Mouse (Mus musculus) MEL (cell line): ENCODE measurements around the gene Naif1. TPM values are rescaled to one million over a fixed set of nuclear protein-coding genes. Genes with fewer than 3 reads are reported as not detected.

Experiments
- DNase-seq: peaks from one replicate; pipeline ENCODE4 v3.0.0; 2011; ENCODE audit warnings: low read depth, low spot score
- H3K27ac ChIP-seq: 2 replicates; pipeline ENCODE4 v1.5.1; 2012; ENCODE audit warnings: low read depth, mild to moderate bottlenecking, control low read depth, low read length, moderate library complexity; ENCODE audit not compliant: control insufficient read depth
- H3K27me3 ChIP-seq, 2 experiments: fragments of 150-350 bp in 1 of 2; sonication (generic) in 1 of 2; 2 replicates each; pipeline ENCODE4 v1.6.1; 2012; ENCODE audit warnings: low read length in 2 of 2, mild to moderate bottlenecking in 2 of 2, improper control_type of control experiment in 1 of 2, moderate library complexity in 1 of 2; ENCODE audit not compliant: insufficient read depth in 2 of 2, control insufficient read depth in 1 of 2
- H3K36me3 ChIP-seq, 2 experiments: 2 replicates each; pipeline ENCODE4 v1.6.1; 2012 to 2014; ENCODE audit warnings: low read length in 2 of 2, improper control_type of control experiment in 1 of 2, inconsistent platforms in 1 of 2, mild to moderate bottlenecking in 1 of 2; ENCODE audit not compliant: insufficient read depth in 2 of 2, control insufficient read depth in 1 of 2
- H3K4me1 ChIP-seq, 2 experiments: fragments of 150-350 bp in 1 of 2; sonication (generic) in 1 of 2; 2 replicates each; pipeline ENCODE4 v1.6.1; 2012; ENCODE audit warnings: low read length in 2 of 2, improper control_type of control experiment in 1 of 2, mild to moderate bottlenecking in 1 of 2; ENCODE audit not compliant: insufficient read depth in 2 of 2, control insufficient read depth in 1 of 2
- H3K4me3 ChIP-seq, 2 experiments: fragments of 150-350 bp in 1 of 2; sonication (generic) in 1 of 2; 2 replicates each; pipeline ENCODE4 v1.5.1; 2012; ENCODE audit warnings: low read depth in 2 of 2, low read length in 2 of 2, mild to moderate bottlenecking in 2 of 2, moderate library complexity in 2 of 2, control low read depth in 1 of 2, improper control_type of control experiment in 1 of 2; ENCODE audit not compliant: control insufficient read depth in 1 of 2, insufficient read depth in 1 of 2
- H3K79me2 ChIP-seq: 2 replicates; pipeline ENCODE4 v1.6.1; 2012; ENCODE audit warnings: mild to moderate bottlenecking, low read length, moderate library complexity; ENCODE audit not compliant: control insufficient read depth, poor library complexity, insufficient read depth
- H3K9ac ChIP-seq: 2 replicates; pipeline ENCODE4 v1.6.1; 2012; ENCODE audit warnings: low read depth, mild to moderate bottlenecking, control low read depth, low read length, moderate library complexity; ENCODE audit not compliant: control insufficient read depth, poor library complexity, severe bottlenecking
- H3K9me3 ChIP-seq: fragments of 150-350 bp; sonication (generic); replicated peaks from 2 replicates; pipeline ENCODE4 v1.6.1; 2012; ENCODE audit warnings: mild to moderate bottlenecking, low read length, improper control_type of control experiment, moderate library complexity; ENCODE audit not compliant: insufficient read depth
- BHLHE40 ChIP-seq: IDR thresholded peaks from 2 replicates; pipeline ENCODE4 v1.6.1; 2012; ENCODE audit warnings: low read depth, mild to moderate bottlenecking, inconsistent platforms, low read length, improper control_type of control experiment, borderline replicate concordance
- CHD1 ChIP-seq: IDR thresholded peaks from 2 replicates; pipeline ENCODE4 v1.6.1; 2012; ENCODE audit warnings: low read depth, mild to moderate bottlenecking, inconsistent platforms, low read length, improper control_type of control experiment
- CTCF ChIP-seq, 3 experiments: IDR thresholded peaks in 2 of 3; conservative IDR thresholded peaks in 1 of 3; 2 replicates each; pipeline ENCODE4 v1.5.1; 2011 to 2012; ENCODE audit warnings: low read length in 3 of 3, low read depth in 2 of 3, mild to moderate bottlenecking in 2 of 3, improper control_type of control experiment in 1 of 3, inconsistent platforms in 1 of 3, mixed read lengths in 1 of 3, moderate library complexity in 1 of 3; ENCODE audit not compliant: control insufficient read depth in 1 of 3, insufficient read depth in 1 of 3, poor library complexity in 1 of 3, severe bottlenecking in 1 of 3
- E2F4 ChIP-seq: IDR thresholded peaks from 2 replicates; pipeline ENCODE4 v1.6.1; 2011; ENCODE audit warnings: low read depth, low read length, improper control_type of control experiment, borderline replicate concordance
- ELF1 ChIP-seq: IDR thresholded peaks from 2 replicates; pipeline ENCODE4 v1.6.1; 2014; ENCODE audit warnings: low read depth, mild to moderate bottlenecking, inconsistent platforms, low read length, improper control_type of control experiment, moderate library complexity
- EP300 ChIP-seq, 2 experiments: IDR thresholded peaks; 2 replicates each; pipeline ENCODE4 v1.6.1; 2011; ENCODE audit warnings: improper control_type of control experiment in 2 of 2, low read length in 2 of 2, low read depth in 1 of 2, mild to moderate bottlenecking in 1 of 2
- GATA1 ChIP-seq: IDR thresholded peaks from 2 replicates; pipeline ENCODE4 v1.6.1; 2011; ENCODE audit warnings: low read depth, low read length, improper control_type of control experiment
- HCFC1 ChIP-seq: IDR thresholded peaks from 2 replicates; pipeline ENCODE4 v1.6.1; 2012; ENCODE audit warnings: low read depth, mild to moderate bottlenecking, inconsistent platforms, low read length, improper control_type of control experiment, moderate library complexity
- JUND ChIP-seq: IDR thresholded peaks from 2 replicates; pipeline ENCODE4 v1.6.1; 2011; ENCODE audit warnings: low read depth, mild to moderate bottlenecking, improper control_type of control experiment, low read length
- KAT2A ChIP-seq: conservative IDR thresholded peaks from 2 replicates; pipeline ENCODE4 v1.6.1; 2012; ENCODE audit warnings: low read depth, low read length, improper control_type of control experiment, inconsistent platforms
- MAFK ChIP-seq: IDR thresholded peaks from 2 replicates; pipeline ENCODE4 v1.6.1; 2011; ENCODE audit warnings: low read depth, mild to moderate bottlenecking, low read length, improper control_type of control experiment, borderline replicate concordance
- MAX ChIP-seq: IDR thresholded peaks from 2 replicates; pipeline ENCODE4 v1.6.1; 2011; ENCODE audit warnings: low read length, improper control_type of control experiment
- MYB ChIP-seq: IDR thresholded peaks from 2 replicates; pipeline ENCODE4 v1.6.1; 2011; ENCODE audit warnings: mild to moderate bottlenecking, low read depth, low read length, improper control_type of control experiment
- NELFE ChIP-seq: IDR thresholded peaks from 2 replicates; pipeline ENCODE4 v1.6.1; 2011; ENCODE audit warnings: low read depth, low read length, improper control_type of control experiment
- NRF1 ChIP-seq: IDR thresholded peaks from 2 replicates; pipeline ENCODE4 v1.6.1; 2014; ENCODE audit warnings: low read depth, mild to moderate bottlenecking, inconsistent platforms, low read length, improper control_type of control experiment, moderate library complexity; ENCODE audit not compliant: poor library complexity, insufficient read depth, severe bottlenecking
- POLR2A ChIP-seq, 2 experiments: IDR thresholded peaks; 2 replicates each; pipeline ENCODE4 v1.6.1; 2011 to 2012; ENCODE audit warnings: low read length in 2 of 2, mild to moderate bottlenecking in 2 of 2, control low read depth in 1 of 2, improper control_type of control experiment in 1 of 2, low read depth in 1 of 2, moderate library complexity in 1 of 2; ENCODE audit not compliant: control insufficient read depth in 1 of 2, insufficient read depth in 1 of 2, poor library complexity in 1 of 2
- POLR2AphosphoS2 ChIP-seq: IDR thresholded peaks from 2 replicates; pipeline ENCODE4 v1.6.1; 2011; ENCODE audit warnings: low read length, improper control_type of control experiment
- RAD21 ChIP-seq: IDR thresholded peaks from 2 replicates; pipeline ENCODE4 v1.6.1; 2011; ENCODE audit warnings: mild to moderate bottlenecking, low read depth, low read length, improper control_type of control experiment
- RCOR1 ChIP-seq: IDR thresholded peaks from 2 replicates; pipeline ENCODE4 v1.6.1; 2012; ENCODE audit warnings: low read depth, mild to moderate bottlenecking, inconsistent platforms, low read length, improper control_type of control experiment
- SIN3A ChIP-seq: IDR thresholded peaks from 2 replicates; pipeline ENCODE4 v1.6.1; 2012; ENCODE audit warnings: low read length, improper control_type of control experiment, inconsistent platforms
- SMC3 ChIP-seq: IDR thresholded peaks from 2 replicates; pipeline ENCODE4 v1.6.1; 2011; ENCODE audit warnings: low read depth, low read length, improper control_type of control experiment
- TAL1 ChIP-seq: IDR thresholded peaks from 2 replicates; pipeline ENCODE4 v1.6.1; 2012; ENCODE audit warnings: mild to moderate bottlenecking, inconsistent platforms, low read length, moderate library complexity, mixed read lengths
- TBP ChIP-seq: IDR thresholded peaks from 2 replicates; pipeline ENCODE4 v1.8.0; 2011; ENCODE audit warnings: low read depth, low read length, improper control_type of control experiment
- TCF12 ChIP-seq: IDR thresholded peaks from 2 replicates; pipeline ENCODE4 v1.6.1; 2014; ENCODE audit warnings: low read depth, mild to moderate bottlenecking, inconsistent platforms, low read length, improper control_type of control experiment, moderate library complexity
- UBTF ChIP-seq: IDR thresholded peaks from 2 replicates; pipeline ENCODE4 v1.6.1; 2012; ENCODE audit warnings: low read depth, mild to moderate bottlenecking, inconsistent platforms, low read length, improper control_type of control experiment, moderate library complexity, borderline replicate concordance; ENCODE audit not compliant: insufficient read depth
- USF1 ChIP-seq: IDR thresholded peaks from 2 replicates; pipeline ENCODE4 v1.6.1; 2014; ENCODE audit warnings: low read depth, mild to moderate bottlenecking, inconsistent platforms, low read length, improper control_type of control experiment, moderate library complexity
- ZMIZ1 ChIP-seq: IDR thresholded peaks from 2 replicates; pipeline ENCODE4 v1.6.1; 2012; ENCODE audit warnings: low read depth, mild to moderate bottlenecking, inconsistent platforms, low read length, improper control_type of control experiment, moderate library complexity
- polyA plus RNA-seq, 2 experiments: library from polyadenylated mRNA; stranded (reverse) in 1 of 2; unstranded in 1 of 2; fragments of >175 nt in 1 of 2; fragments of >200 nt in 1 of 2; gene quantifications; 2 replicates each; pipeline versions ENCODE4 v1.2.1 to v1.2.4; 2012; ENCODE audit warnings: low replicate concordance in 2 of 2, low read depth in 1 of 2; ENCODE audit not compliant: insufficient read length in 2 of 2, insufficient read depth in 1 of 2, missing spikeins in 1 of 2
- total RNA-seq: library from RNA; depleted of rRNA; stranded (reverse); fragments of 300-350 nt; gene quantifications from 2 replicates; pipeline ENCODE4 v1.2.3, GENCODE M21; 2012

Naif1 gene
- total and polyA plus RNA-seq, 3 experiments = 4.9 to 8.5 TPM; not detected in 1

GRCm38 (mm10) chr2:32464212-32464891, 14.1 kb downstream of the Naif1 start:
- TF ChIP-seq ZMIZ1 = no peak
- TF ChIP-seq MYB = no peak
- TF ChIP-seq HCFC1 = no peak; the same call in 1 of the 2 replicates
- TF ChIP-seq CTCF (IDR thresholded peaks at IDR 0.05 in 2 of 3, conservative IDR thresholded peaks at IDR 0.05 in 1 of 3; ENCODE audit: control insufficient read depth in 1 of 3, insufficient read depth in 1 of 3, low read depth in 2 of 3, low read length in 3 of 3, poor library complexity in 1 of 3, severe bottlenecking in 1 of 3) = no peak
- no peak for TF ChIP-seq BHLHE40
- no peak for TF ChIP-seq RAD21
- peak; percentile 49; the same call in 1 of the 2 replicates for TF ChIP-seq RCOR1
- no peak for TF ChIP-seq JUND
- TF ChIP-seq MAX = 0 out of 2 replicates have a peak, but pooled peaks have one; percentile 3
- TF ChIP-seq SIN3A = peak; percentile 74
- TF ChIP-seq POLR2A (IDR thresholded peaks at IDR 0.05; ENCODE audit: control insufficient read depth in 1 of 2, insufficient read depth in 1 of 2, low read depth in 1 of 2, low read length in 2 of 2, poor library complexity in 1 of 2) = peak in 1 of 2 experiments; percentile 45; a peak in 1 of 4 replicates
- no peak for TF ChIP-seq USF1
- peak; percentile 59; the same call in 1 of the 2 replicates for TF ChIP-seq ELF1
- 0 out of 2 replicates have a peak, but pooled peaks have one; percentile 19 for TF ChIP-seq E2F4
- no peak for TF ChIP-seq NRF1
- no peak for TF ChIP-seq TCF12
- no peak for TF ChIP-seq POLR2AphosphoS2
- TF ChIP-seq TBP = no peak; the same call in 1 of the 2 replicates
- no peak for TF ChIP-seq SMC3
- peak in 1 of 2 experiments; percentile 66; a peak in 2 of 4 replicates for TF ChIP-seq EP300 (IDR thresholded peaks at IDR 0.05; ENCODE audit: low read depth in 1 of 2, low read length in 2 of 2)
- no peak for TF ChIP-seq TAL1
- no peak for TF ChIP-seq KAT2A
- TF ChIP-seq NELFE = peak; percentile 27; the same call in 1 of the 2 replicates
- no peak for TF ChIP-seq GATA1
- no peak for TF ChIP-seq MAFK
- TF ChIP-seq CHD1 = no peak
- no peak for TF ChIP-seq UBTF
- Histone ChIP-seq H3K36me3 (peaks cover 0 to 13% of the 10 kb centered on the region in 2 experiments; a peak in 2 of 4 replicates), H3K4me3 (peak overlapping the region in 1 of 2 experiments; percentile 12; a peak in 1 of 4 replicates), H3K79me2 (no peaks in the 10 kb centered on the region), H3K9ac (peak overlapping the region; percentile 52), H3K27me3 (no peaks in the 10 kb centered on the region), H3K9me3 (no peaks in the 10 kb centered on the region), H3K27ac (peak overlapping the region; percentile 52), H3K4me1 (peaks cover 9 to 14% of the 10 kb centered on the region in 2 experiments)
- DNase-seq = peak; percentile 78
